Mouse (Mus musculus): ENCODE data around the gene Adora3. TPM values are rescaled to one million over a fixed set of nuclear protein-coding genes. Genes with fewer than 3 reads are reported as not detected.

Gene Adora3
- polyA plus RNA-seq, 1 experiment from 2014 or later = not detected

Other genes starting within 250 kb of the Adora3 start
- gene Ddx20, start 183.3 kb upstream of the Adora3 start, polyA plus RNA-seq (2014; fragmentation: Nextera tagmentation; extraction: Ambion mirVana) = 19.1 and 32.0 TPM in 2 replicates
- gene Inka2, start 166.3 kb upstream of the Adora3 start, polyA plus RNA-seq (2014; fragmentation: Nextera tagmentation; extraction: Ambion mirVana) = 1.5 and 3.2 TPM in 2 replicates
- gene Rap1a, start 69.5 kb upstream of the Adora3 start, polyA plus RNA-seq (2014; fragmentation: Nextera tagmentation; extraction: Ambion mirVana) = 59.9 and 79.4 TPM in 2 replicates
- not detected in 2 replicates for gene Tmigd3, start within 50 bp of the Adora3 start, polyA plus RNA-seq (2014; fragmentation: Nextera tagmentation; extraction: Ambion mirVana)
- 0.11 and 0.45 TPM in 2 replicates for gene I830077J02Rik, start 61.8 kb downstream of the Adora3 start, polyA plus RNA-seq (2014; fragmentation: Nextera tagmentation; extraction: Ambion mirVana)
- gene Wdr77, start 88.5 kb downstream of the Adora3 start, polyA plus RNA-seq (2014; fragmentation: Nextera tagmentation; extraction: Ambion mirVana) = 86.4 and 94.8 TPM in 2 replicates
- 564 and 595 TPM in 2 replicates for gene Atp5f1, start 89.2 kb downstream of the Adora3 start, polyA plus RNA-seq (2014; fragmentation: Nextera tagmentation; extraction: Ambion mirVana)
- gene Ovgp1, start 102.9 kb downstream of the Adora3 start, polyA plus RNA-seq (2014; fragmentation: Nextera tagmentation; extraction: Ambion mirVana) = 4.8 and 6.2 TPM in 2 replicates
- 3.0 and 5.2 TPM in 2 replicates for gene Pifo, start 143.8 kb downstream of the Adora3 start, polyA plus RNA-seq (2014; fragmentation: Nextera tagmentation; extraction: Ambion mirVana)
- not detected in 2 replicates for gene Chil5, start 162.0 kb downstream of the Adora3 start, polyA plus RNA-seq (2014; fragmentation: Nextera tagmentation; extraction: Ambion mirVana)
- 0.25 and 0.76 TPM in 2 replicates for gene Chia1, start 242.4 kb downstream of the Adora3 start, polyA plus RNA-seq (2014; fragmentation: Nextera tagmentation; extraction: Ambion mirVana)

Data from midbrain, embryonic 14.5 days (tissue).